Mouse (Mus musculus) left cerebral cortex, adult 2 months (tissue): ENCODE results near the gene Cep128. TPM values are rescaled to one million over a fixed set of nuclear protein-coding genes. Genes with fewer than 3 reads are reported as not detected.

Experiments
- DNase-seq, 2 experiments: peaks; one replicate each; pipeline ENCODE4 v3.0.0; 2021 to 2022; ENCODE audit warnings: low spot score in 2 of 2, mixed read lengths in 1 of 2; ENCODE audit errors: extremely low spot score in 1 of 2
- H3K27ac ChIP-seq: fragments of 200-600 bp; 2 replicates; pipeline ENCODE4 v1.8.1; 2022
- H3K4me3 ChIP-seq: fragments of 200-600 bp; 2 replicates; pipeline ENCODE4 v1.8.1; 2022
- CTCF ChIP-seq: fragments of 200-600 bp; IDR thresholded peaks from 2 replicates; pipeline ENCODE4 v1.8.1; 2022; ENCODE audit warnings: antibody characterized with exemption, mild to moderate bottlenecking, moderate library complexity
- intact Hi-C: fragments of 180-260 bp; cut with DNase I; formaldehyde crosslinking; loops from one replicate; pipeline ENCODE4 v1.15.1; 2025
- total RNA-seq, 2 experiments: library from RNA; stranded (reverse); gene quantifications; 2 replicates each; pipeline ENCODE4 v1.2.3; 2021

Cep128 gene
- total RNA-seq, 2 experiments from 2014 or later: 6.9 to 7.1 TPM

GRCm38 (mm10) chr12:91220609-91221008 lies 163.6 kb downstream of the Cep128 start:
- no peak for DNase-seq
- intact Hi-C loops: no loop called here
- H3K27ac ChIP-seq: no peak overlapping the region
- H3K4me3 ChIP-seq: no peak overlapping the region
- no peak for TF ChIP-seq CTCF

- Histone ChIP-seq H3K27ac (no peak overlapping the region), H3K4me3 (no peak overlapping the region)
- intact Hi-C loops: no loop called here
- no peak for DNase-seq
- TF ChIP-seq CTCF: no peak
These were observed 178.7 kb downstream of the Cep128 start for GRCm38 (mm10) chr12:91205550-91205949.

- Histone ChIP-seq H3K27ac (no peak overlapping the region; the same call in 1 of the 2 replicates), H3K4me3 (no peak overlapping the region)
- intact Hi-C loops: no loop called here
- DNase-seq: no peak
- no peak for TF ChIP-seq CTCF
These were observed 179.9 kb downstream of the Cep128 start for GRCm38 (mm10) chr12:91204330-91204729.

- intact Hi-C loops: no loop called here
- TF ChIP-seq CTCF: no peak
These were observed 181.7 kb downstream of the Cep128 start for GRCm38 (mm10) chr12:91202496-91202895.

GRCm38 (mm10) chr12:91189111-91189510 lies 195.1 kb downstream of the Cep128 start:
- intact Hi-C loops: no loop called here
- Histone ChIP-seq H3K27ac (no peak overlapping the region), H3K4me3 (no peak overlapping the region)
- no peak for TF ChIP-seq CTCF
- DNase-seq: no peak

More at GRCm38 (mm10) chr12:91202496-91202895, 181.7 kb downstream of the Cep128 start:
- no peak for DNase-seq
- H3K27ac ChIP-seq: no peak overlapping the region
- no peak overlapping the region for H3K4me3 ChIP-seq

- DNase-seq: no peak
- Histone ChIP-seq H3K27ac (no peak overlapping the region), H3K4me3 (no peak overlapping the region)
- intact Hi-C loops: no loop called here
- TF ChIP-seq CTCF: no peak
These were observed 198.6 kb downstream of the Cep128 start for GRCm38 (mm10) chr12:91185564-91185963.

- H3K27ac ChIP-seq: no peak overlapping the region
- H3K4me3 ChIP-seq: no peak overlapping the region
- no peak for TF ChIP-seq CTCF
- no peak for DNase-seq
- intact Hi-C loops: no loop called here
These were observed 199.6 kb downstream of the Cep128 start for GRCm38 (mm10) chr12:91184616-91185015.

- no peak for TF ChIP-seq CTCF
- H3K27ac ChIP-seq: no peak overlapping the region
- H3K4me3 ChIP-seq: no peak overlapping the region
- intact Hi-C loops: no loop called here
- no peak for DNase-seq
These were observed 200.3 kb downstream of the Cep128 start for GRCm38 (mm10) chr12:91183928-91184327.

GRCm38 (mm10) chr12:91183304-91183855 lies 200.8 kb downstream of the Cep128 start:
- H3K4me3 ChIP-seq: no peak overlapping the region
- H3K27ac ChIP-seq: no peak overlapping the region
- intact Hi-C loops: no loop called here
- no peak for DNase-seq
- TF ChIP-seq CTCF: no peak

- Histone ChIP-seq H3K4me3 (no peak overlapping the region), H3K27ac (no peak overlapping the region)
- no peak for DNase-seq
- intact Hi-C loops: no loop called here
- TF ChIP-seq CTCF: no peak
These were observed 207.2 kb downstream of the Cep128 start for GRCm38 (mm10) chr12:91176808-91177526.

GRCm38 (mm10) chr12:91171613-91172012 lies 212.6 kb downstream of the Cep128 start:
- H3K4me3 ChIP-seq: no peak overlapping the region
- no peak for TF ChIP-seq CTCF
- no peak for DNase-seq
- no peak overlapping the region for H3K27ac ChIP-seq
- intact Hi-C loops: no loop called here

- no peak for TF ChIP-seq CTCF
- intact Hi-C loops: no loop called here
- Histone ChIP-seq H3K27ac (no peak overlapping the region), H3K4me3 (no peak overlapping the region)
- DNase-seq: no peak
These were observed 223.0 kb downstream of the Cep128 start for GRCm38 (mm10) chr12:91161015-91161730.
